Mouse (Mus musculus) olfactory bulb, adult 2 months (tissue): ENCODE results near the gene H2afy2. TPM values are rescaled to one million over a fixed set of nuclear protein-coding genes. Genes with fewer than 3 reads are reported as not detected.

ENCODE experiments used
- H3K27ac ChIP-seq: fragments of 200-500 bp; 2 replicates; pipeline ENCODE4 v1.5.1; 2012; ENCODE audit warnings: low read depth, low read length; ENCODE audit not compliant: insufficient read depth
- H3K4me1 ChIP-seq: fragments of 200-500 bp; 2 replicates; pipeline ENCODE4 v1.6.1; 2012; ENCODE audit warnings: low read length; ENCODE audit not compliant: control insufficient read depth, insufficient read depth
- H3K4me3 ChIP-seq: fragments of 200-500 bp; 2 replicates; pipeline ENCODE4 v1.5.1; 2012; ENCODE audit warnings: mild to moderate bottlenecking, low read depth, low read length, moderate library complexity; ENCODE audit not compliant: insufficient read depth
- CTCF ChIP-seq: fragments of 200-500 bp; IDR thresholded peaks from 2 replicates; pipeline ENCODE4 v1.5.1; 2012; ENCODE audit warnings: low read depth, mild to moderate bottlenecking, low read length, moderate library complexity; ENCODE audit not compliant: insufficient read depth
- POLR2A ChIP-seq: fragments of 200-500 bp; IDR thresholded peaks from 2 replicates; pipeline ENCODE4 v1.6.1; 2012; ENCODE audit warnings: mild to moderate bottlenecking, low read depth, low read length, moderate library complexity; ENCODE audit not compliant: insufficient read depth
- WGBS: fragments of 180-500 bp; shearing (Covaris S2); methylation state at CpG from one replicate; pipeline ENCODE4 v1.1.7; 2018; 5-methylcytosine and 5-hydroxymethylcytosine counted together
- polyA plus RNA-seq: library from polyadenylated mRNA; stranded (reverse); fragments of >200 nt; gene quantifications from 2 replicates; pipeline ENCODE4 v1.2.4, GENCODE M21; 2012; ENCODE audit warnings: low replicate concordance; ENCODE audit not compliant: missing spikeins, insufficient read depth, insufficient read length

H2afy2 gene
- polyA plus RNA-seq, 1 experiment, result not detected

GRCm38 (mm10) chr10:61717406-61718296, 66.3 kb downstream of the H2afy2 start:
- 92% methylated on average over 12 of the region's 12 CpGs for WGBS
- TF ChIP-seq CTCF (no peak), POLR2A (no peak)
- Histone ChIP-seq H3K4me3 (no peak overlapping the region), H3K4me1 (peaks cover 8% of the 10 kb centered on the region), H3K27ac (no peak overlapping the region)

GRCm38 (mm10) chr10:61715996-61716864, 67.7 kb downstream of the H2afy2 start:
- Histone ChIP-seq H3K4me1 (peaks cover 8% of the 10 kb centered on the region), H3K4me3 (no peak overlapping the region), H3K27ac (no peak overlapping the region)
- no peak for TF ChIP-seq POLR2A
- no peak for TF ChIP-seq CTCF
- WGBS, result 79% methylated on average over 7 of the region's 7 CpGs

- no peak overlapping the region for H3K27ac ChIP-seq
- peak overlapping the region; percentile 70 for H3K4me3 ChIP-seq
- H3K4me1 ChIP-seq, result peaks cover 8% of the 10 kb centered on the region
- WGBS, result 5% methylated on average over 11 of the region's 11 CpGs
- no peak for TF ChIP-seq CTCF
- TF ChIP-seq POLR2A, result no peak
These were observed 68.5 kb downstream of the H2afy2 start for GRCm38 (mm10) chr10:61715462-61715837.

GRCm38 (mm10) chr10:61714771-61715461, 69.0 kb downstream of the H2afy2 start, which contains the start of gene Aifm2:
TSS of gene Aifm2 (plus strand) at chr10:61715263.
- H3K4me3 ChIP-seq, result peak within 1 kb of the TSS; percentile 70
- TF ChIP-seq POLR2A (no peak), CTCF (no peak)
- H3K27ac ChIP-seq, result no peak within 1 kb of the TSS
- H3K4me1 ChIP-seq, result peaks cover 8% of the 10 kb centered on the region
- 13% methylated on average over 35 of the region's 36 CpGs for WGBS

DNA sequence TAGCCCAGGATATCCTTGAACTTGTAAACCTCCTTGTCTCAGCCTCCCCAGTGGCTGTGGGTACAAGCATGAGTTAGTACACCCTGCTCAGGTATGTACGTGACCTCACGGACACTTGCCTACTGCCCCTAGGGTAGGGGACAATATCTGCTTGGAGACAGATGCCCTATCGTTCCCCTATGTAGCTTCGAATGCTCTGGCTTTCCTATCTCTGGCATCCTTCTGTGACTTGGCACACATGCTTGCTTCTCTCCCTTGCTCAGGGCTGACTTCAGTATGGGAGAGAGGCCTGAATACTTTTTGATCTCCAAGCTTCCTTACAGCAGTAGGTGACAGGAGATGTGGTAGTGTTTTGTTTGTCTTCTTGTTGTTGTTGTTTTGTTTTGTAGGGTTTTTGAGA, 69.8 kb downstream of the H2afy2 start:
- peaks cover 8% of the 10 kb centered on the region for H3K4me1 ChIP-seq
- H3K4me3 ChIP-seq, result no peak overlapping the region
- WGBS, result 93% methylated on average over 4 of the region's 4 CpGs
- H3K27ac ChIP-seq, result no peak overlapping the region
- no peak for TF ChIP-seq POLR2A

- no peak overlapping the region for H3K27ac ChIP-seq
- TF ChIP-seq POLR2A, result no peak
- peaks cover 8% of the 10 kb centered on the region for H3K4me1 ChIP-seq
- 92% methylated on average over 3 of the region's 3 CpGs for WGBS
- H3K4me3 ChIP-seq, result no peak overlapping the region
These were observed 70.3 kb downstream of the H2afy2 start for GRCm38 (mm10) chr10:61713601-61714000.

- 74% methylated on average over 6 of the region's 6 CpGs for WGBS
- TF ChIP-seq CTCF (no peak), POLR2A (no peak)
- H3K27ac ChIP-seq, result no peak overlapping the region
- no peak overlapping the region for H3K4me3 ChIP-seq
- no peaks in the 10 kb centered on the region for H3K4me1 ChIP-seq
These were observed 77.3 kb downstream of the H2afy2 start for GRCm38 (mm10) chr10:61706412-61707375.

- TF ChIP-seq CTCF (no peak), POLR2A (no peak)
- no peak overlapping the region for H3K4me3 ChIP-seq
- no peaks in the 10 kb centered on the region for H3K4me1 ChIP-seq
- no peak overlapping the region for H3K27ac ChIP-seq
- WGBS, result 65% methylated on average over 4 of the region's 4 CpGs
These were observed 79.3 kb downstream of the H2afy2 start for GRCm38 (mm10) chr10:61704663-61705062.
